Mouse (Mus musculus): ENCODE data around the gene Wipi2. TPM values are rescaled to one million over a fixed set of nuclear protein-coding genes. Genes with fewer than 3 reads are reported as not detected.
A peak's percentile ranks its signal among the peaks of the same experiment; 100 is the strongest.

The Wipi2 gene
- polyA plus RNA-seq (2015; fragmentation: Nextera tagmentation; extraction: Ambion mirVana), result 50.2 and 53.3 TPM in 2 replicates

DNA sequence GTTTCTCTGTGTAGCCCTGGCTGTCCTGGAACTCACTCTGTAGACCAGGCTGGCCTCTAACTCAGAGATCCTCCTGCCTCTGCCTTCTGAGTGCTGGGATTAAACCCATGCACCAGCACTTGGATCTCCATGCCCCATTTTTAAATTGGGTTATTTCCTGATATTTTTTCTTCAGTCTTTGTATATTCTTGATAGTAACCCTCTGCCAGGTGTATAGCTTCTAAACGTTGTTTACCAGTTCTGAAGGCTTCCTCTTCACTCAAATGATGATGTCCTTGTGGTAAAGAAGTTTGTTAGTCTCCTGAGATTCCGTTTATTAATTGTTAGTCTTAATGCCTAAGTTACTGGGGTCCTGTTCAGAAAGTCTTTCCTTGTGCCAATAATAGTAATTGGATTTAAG is at the start of gene Wipi2:
Gene Wipi2, plus strand, starts transcription at position 301 of the 400 bp plus-strand sequence.
- Histone ChIP-seq H3K27me3 (replicated peaks; ENCODE audit: control insufficient read depth, insufficient read depth, low read length) (no peaks in the 10 kb centered on the region), H3K4me1 (replicated peaks; ENCODE audit: control insufficient read depth, insufficient read depth, low read length) (peaks cover 14% of the 10 kb centered on the region), H3K9me3 (ENCODE audit: control insufficient read depth, low read length) (no peaks in the 10 kb centered on the region), H3K4me2 (ENCODE audit: low read length) (peak within 1 kb of the TSS; percentile 56), H3K4me3 (replicated peaks; ENCODE audit: low read length) (peak within 1 kb of the TSS; percentile 82), H3K9ac (replicated peaks; ENCODE audit: low read depth, low read length) (no peak within 1 kb of the TSS), H3K27ac (ENCODE audit: low read length) (no peak within 1 kb of the TSS), H3K36me3 (ENCODE audit: control insufficient read depth, insufficient read depth) (no peaks in the 10 kb centered on the region)
- 91% methylated on average over 2 of the region's 2 CpGs for WGBS
- no peak for ATAC-seq

DNA sequence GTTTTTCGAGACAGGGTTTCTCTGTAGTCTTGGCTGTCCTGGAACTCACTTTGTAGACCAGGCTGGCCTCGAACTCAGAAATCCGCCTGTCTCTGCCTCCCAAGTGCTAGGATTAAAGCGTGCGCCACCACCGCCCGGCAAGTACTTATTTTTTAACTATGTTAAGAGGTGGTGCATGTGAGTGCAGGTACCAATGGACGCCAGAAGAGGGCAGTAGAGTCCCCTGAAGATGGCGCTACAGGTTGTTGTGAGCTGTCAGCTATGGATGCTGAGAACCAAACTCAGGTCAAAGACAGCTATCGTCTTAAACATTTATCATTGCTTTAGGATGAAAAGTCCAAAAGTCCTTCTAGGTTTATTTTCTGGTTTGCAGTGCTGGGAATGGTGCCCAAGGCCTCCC is 49.3 kb upstream of the Wipi2 start:
- Histone ChIP-seq H3K9ac (replicated peaks; ENCODE audit: low read depth, low read length) (no peak overlapping the region), H3K4me1 (replicated peaks; ENCODE audit: control insufficient read depth, insufficient read depth, low read length) (peaks cover 14% of the 10 kb centered on the region), H3K4me2 (ENCODE audit: low read length) (no peak overlapping the region), H3K9me3 (ENCODE audit: control insufficient read depth, low read length) (peaks cover 5% of the 10 kb centered on the region; the same call in 1 of the 2 replicates), H3K4me3 (replicated peaks; ENCODE audit: low read length) (no peak overlapping the region), H3K36me3 (ENCODE audit: control insufficient read depth, insufficient read depth) (peaks cover 10% of the 10 kb centered on the region), H3K27ac (ENCODE audit: low read length) (no peak overlapping the region), H3K27me3 (replicated peaks; ENCODE audit: control insufficient read depth, insufficient read depth, low read length) (no peaks in the 10 kb centered on the region)
- ATAC-seq, result no peak
- whole genome bisulfite sequencing, result 91% methylated on average over 10 of the region's 10 CpGs

DNA sequence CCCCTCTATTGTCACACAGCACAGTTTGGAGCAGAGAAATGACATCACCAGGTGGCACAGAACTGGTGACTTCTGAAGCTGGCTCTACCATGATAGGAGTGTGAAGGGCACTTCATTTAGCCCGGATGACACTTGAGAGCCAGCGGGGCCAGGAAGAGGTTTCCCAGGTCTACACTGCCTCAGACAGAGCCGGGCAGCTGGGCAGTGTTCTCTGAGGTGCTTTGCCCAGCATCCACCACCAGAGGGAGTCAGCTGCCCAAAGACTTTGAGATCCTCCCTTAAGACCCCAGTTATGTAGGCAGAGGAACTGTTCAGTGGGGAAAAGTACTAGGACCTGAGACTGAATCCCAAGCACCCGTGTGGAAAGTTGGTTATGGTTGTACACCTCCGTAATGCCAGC is 46.0 kb upstream of the Wipi2 start:
- WGBS, result 10% methylated on average over 5 of the region's 5 CpGs
- Histone ChIP-seq H3K4me3 (replicated peaks; ENCODE audit: low read length) (no peak overlapping the region), H3K9ac (replicated peaks; ENCODE audit: low read depth, low read length) (no peak overlapping the region), H3K4me1 (replicated peaks; ENCODE audit: control insufficient read depth, insufficient read depth, low read length) (peaks cover 23% of the 10 kb centered on the region), H3K27me3 (replicated peaks; ENCODE audit: control insufficient read depth, insufficient read depth, low read length) (no peaks in the 10 kb centered on the region), H3K4me2 (ENCODE audit: low read length) (no peak overlapping the region), H3K9me3 (ENCODE audit: control insufficient read depth, low read length) (peaks cover 5% of the 10 kb centered on the region; the same call in 1 of the 2 replicates), H3K36me3 (ENCODE audit: control insufficient read depth, insufficient read depth) (peaks cover 9% of the 10 kb centered on the region), H3K27ac (ENCODE audit: low read length) (no peak overlapping the region)
- no peak for ATAC-seq

DNA sequence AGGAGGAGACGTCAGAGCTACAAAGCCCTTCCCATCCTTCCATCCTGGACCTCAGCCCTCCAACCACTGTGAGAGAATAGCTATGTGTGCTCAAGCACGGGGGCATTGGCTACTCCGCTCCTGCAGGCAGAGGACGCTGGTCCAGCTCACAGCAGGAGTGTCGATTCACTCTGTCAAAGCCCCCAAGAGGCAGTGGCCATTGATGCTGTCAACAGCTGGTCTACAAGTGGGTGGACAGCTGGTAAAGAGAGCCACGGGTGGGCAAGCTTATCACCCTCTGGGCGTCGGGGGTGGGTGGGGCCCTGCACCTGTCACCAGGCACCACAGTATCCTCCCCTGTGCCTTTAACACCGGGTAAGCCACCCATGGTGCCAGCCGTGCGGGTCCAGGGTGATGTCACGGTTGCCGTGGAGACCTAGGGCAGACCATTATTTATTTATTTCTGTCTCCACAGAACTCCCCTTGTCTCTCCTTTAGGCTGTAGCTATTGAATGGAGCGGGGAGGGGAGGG is 43.8 kb upstream of the Wipi2 start:
- Histone ChIP-seq H3K4me3 (replicated peaks; ENCODE audit: low read length) (no peak overlapping the region), H3K36me3 (ENCODE audit: control insufficient read depth, insufficient read depth) (peaks cover 4% of the 10 kb centered on the region; the same call in 1 of the 2 replicates), H3K9ac (replicated peaks; ENCODE audit: low read depth, low read length) (no peak overlapping the region), H3K4me2 (ENCODE audit: low read length) (peak overlapping the region; percentile 2; the same call in 1 of the 2 replicates), H3K9me3 (ENCODE audit: control insufficient read depth, low read length) (peaks cover under 1% of the 10 kb centered on the region; the same call in 1 of the 2 replicates), H3K27ac (ENCODE audit: low read length) (peak overlapping the region; percentile 70), H3K4me1 (replicated peaks; ENCODE audit: control insufficient read depth, insufficient read depth, low read length) (peaks cover 27% of the 10 kb centered on the region), H3K27me3 (replicated peaks; ENCODE audit: control insufficient read depth, insufficient read depth, low read length) (no peaks in the 10 kb centered on the region)
- WGBS, result 10% methylated on average over 14 of the region's 14 CpGs
- ATAC-seq, result peak; percentile 91

DNA sequence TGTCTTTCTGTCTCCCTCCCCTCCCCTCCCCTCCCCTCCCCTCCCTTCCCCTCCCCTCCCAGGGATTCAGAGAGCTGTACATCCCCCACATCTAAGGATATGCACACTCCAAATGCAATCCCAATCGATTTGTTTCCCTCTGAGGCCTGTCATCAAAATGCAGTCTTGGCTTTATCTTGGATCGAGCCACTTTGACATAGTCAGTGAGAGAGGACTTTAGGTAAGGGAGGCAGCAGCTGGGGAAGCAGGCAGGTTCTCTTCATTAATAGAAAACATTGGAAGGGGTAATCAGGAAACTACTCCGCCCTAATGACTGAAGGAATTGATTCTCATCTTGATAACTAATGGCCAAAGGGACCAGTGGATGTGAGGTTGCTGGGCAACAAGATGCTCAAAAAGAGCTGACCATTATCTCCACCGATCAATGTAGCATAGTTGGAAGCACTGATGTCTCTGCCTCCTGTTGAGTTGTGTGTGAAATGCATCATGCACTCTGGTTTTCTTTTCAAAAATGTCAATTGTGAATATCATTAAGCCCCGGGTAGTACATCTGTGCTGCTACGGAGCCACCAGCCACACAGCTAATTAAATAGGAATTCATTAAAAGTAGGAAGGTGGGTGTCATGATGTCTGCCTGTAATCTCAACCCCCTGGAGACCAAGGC is 36.4 kb upstream of the Wipi2 start:
- Histone ChIP-seq H3K4me3 (replicated peaks; ENCODE audit: low read length) (no peak overlapping the region), H3K27ac (ENCODE audit: low read length) (peak overlapping the region; percentile 53; the same call in 1 of the 2 replicates), H3K9me3 (ENCODE audit: control insufficient read depth, low read length) (no peaks in the 10 kb centered on the region), H3K4me2 (ENCODE audit: low read length) (no peak overlapping the region), H3K36me3 (ENCODE audit: control insufficient read depth, insufficient read depth) (no peaks in the 10 kb centered on the region), H3K4me1 (replicated peaks; ENCODE audit: control insufficient read depth, insufficient read depth, low read length) (peaks cover 33% of the 10 kb centered on the region), H3K9ac (replicated peaks; ENCODE audit: low read depth, low read length) (no peak overlapping the region), H3K27me3 (replicated peaks; ENCODE audit: control insufficient read depth, insufficient read depth, low read length) (no peaks in the 10 kb centered on the region)
- 32% methylated on average over 6 of the region's 6 CpGs for WGBS
- no peak for ATAC-seq

DNA sequence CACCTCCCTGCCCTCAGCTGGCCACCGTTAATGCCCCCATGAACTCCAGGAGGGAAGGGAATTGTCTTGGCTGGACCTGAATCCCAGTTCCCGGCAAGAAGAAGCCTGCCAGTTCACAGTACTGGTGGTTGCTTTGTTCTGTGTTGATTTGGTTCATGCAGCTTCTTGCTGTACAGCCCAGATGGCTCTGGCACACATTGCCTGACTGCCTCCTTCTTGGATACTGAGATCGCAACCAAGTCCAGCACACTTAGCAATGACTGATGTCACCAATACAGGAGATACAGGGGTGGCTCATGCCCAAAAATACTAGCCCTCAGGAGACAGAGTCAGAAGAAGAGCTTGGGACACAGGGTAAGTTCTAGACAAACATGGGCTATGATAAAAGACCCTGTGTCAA is 31.8 kb upstream of the Wipi2 start:
- Histone ChIP-seq H3K27me3 (replicated peaks; ENCODE audit: control insufficient read depth, insufficient read depth, low read length) (no peaks in the 10 kb centered on the region), H3K36me3 (ENCODE audit: control insufficient read depth, insufficient read depth) (no peaks in the 10 kb centered on the region), H3K4me3 (replicated peaks; ENCODE audit: low read length) (no peak overlapping the region), H3K4me1 (replicated peaks; ENCODE audit: control insufficient read depth, insufficient read depth, low read length) (peaks cover 19% of the 10 kb centered on the region), H3K4me2 (ENCODE audit: low read length) (no peak overlapping the region), H3K27ac (ENCODE audit: low read length) (peak overlapping the region; percentile 77), H3K9me3 (ENCODE audit: control insufficient read depth, low read length) (no peaks in the 10 kb centered on the region), H3K9ac (replicated peaks; ENCODE audit: low read depth, low read length) (no peak overlapping the region)
- ATAC-seq, result peak; percentile 88
- 35% methylated on average over 3 of the region's 3 CpGs for WGBS

DNA sequence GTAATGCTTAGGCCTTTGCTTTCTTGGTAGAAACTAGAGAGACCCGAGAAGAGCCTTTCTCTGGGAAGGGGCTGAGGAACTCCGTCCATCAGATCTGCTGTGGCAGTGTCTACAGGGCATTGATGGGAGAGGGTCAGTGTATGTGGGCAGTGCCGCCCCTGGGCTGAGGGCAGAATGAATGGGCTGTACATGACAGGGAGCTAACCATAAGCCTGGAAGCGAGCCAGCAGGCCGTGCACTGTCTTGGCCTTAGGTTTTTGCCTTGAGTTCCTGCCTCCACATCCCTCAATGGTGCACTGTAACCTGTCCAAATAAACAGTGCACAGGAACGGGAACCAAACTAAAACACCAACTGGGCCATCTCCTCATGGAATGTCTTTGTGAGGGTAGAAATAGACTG is 30.8 kb upstream of the Wipi2 start:
- no peaks in the 10 kb centered on the region for H3K9me3 ChIP-seq (ENCODE audit: control insufficient read depth, low read length)
- no peak overlapping the region for H3K9ac ChIP-seq (replicated peaks; ENCODE audit: low read depth, low read length)
- no peaks in the 10 kb centered on the region for H3K36me3 ChIP-seq (ENCODE audit: control insufficient read depth, insufficient read depth)
- no peaks in the 10 kb centered on the region for H3K27me3 ChIP-seq (replicated peaks; ENCODE audit: control insufficient read depth, insufficient read depth, low read length)
- WGBS, result 77% methylated on average over 6 of the region's 6 CpGs
- no peak overlapping the region for H3K4me2 ChIP-seq (ENCODE audit: low read length)
- ATAC-seq, result no peak
- peak overlapping the region; percentile 77; the same call in 1 of the 2 replicates for H3K27ac ChIP-seq (ENCODE audit: low read length)
- H3K4me3 ChIP-seq (replicated peaks; ENCODE audit: low read length), result no peak overlapping the region
- H3K4me1 ChIP-seq (replicated peaks; ENCODE audit: control insufficient read depth, insufficient read depth, low read length), result peaks cover 15% of the 10 kb centered on the region

DNA sequence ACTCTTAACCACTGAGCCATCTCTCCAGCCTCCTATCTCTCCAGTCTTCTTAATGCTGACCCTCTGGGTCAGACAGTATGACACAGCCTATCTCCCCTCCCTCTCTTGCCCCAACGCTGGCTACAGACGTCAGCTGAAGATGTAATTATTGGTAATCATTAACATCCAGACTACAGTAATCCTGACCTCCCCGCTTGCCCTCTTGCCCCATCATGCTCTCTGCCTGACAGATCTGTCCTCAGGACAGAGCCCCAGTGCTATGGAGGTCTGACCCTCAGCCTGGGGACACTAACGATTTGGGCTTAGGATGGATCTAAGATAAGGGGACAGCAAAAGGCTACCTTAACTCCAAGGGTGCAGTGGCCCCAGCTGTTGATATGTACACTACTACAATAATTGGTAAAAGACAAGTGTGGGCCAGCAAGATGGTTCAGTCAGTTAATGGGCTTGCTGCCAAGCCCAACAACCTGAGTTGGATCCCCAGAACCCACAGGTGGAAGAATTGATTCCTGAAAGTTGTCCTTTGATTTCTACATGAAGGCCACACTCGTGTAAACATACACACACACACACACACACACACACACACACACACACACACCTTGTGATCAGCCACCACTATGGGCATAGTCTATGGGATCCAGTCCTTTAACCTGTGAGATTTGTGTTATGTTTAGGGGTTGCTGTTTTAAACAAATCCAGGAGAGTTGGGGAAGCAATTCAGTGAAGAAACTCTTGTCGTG is 29.7 kb upstream of the Wipi2 start:
- Histone ChIP-seq H3K4me2 (ENCODE audit: low read length) (no peak overlapping the region), H3K9ac (replicated peaks; ENCODE audit: low read depth, low read length) (no peak overlapping the region), H3K4me3 (replicated peaks; ENCODE audit: low read length) (no peak overlapping the region), H3K9me3 (ENCODE audit: control insufficient read depth, low read length) (no peaks in the 10 kb centered on the region), H3K27me3 (replicated peaks; ENCODE audit: control insufficient read depth, insufficient read depth, low read length) (no peaks in the 10 kb centered on the region), H3K4me1 (replicated peaks; ENCODE audit: control insufficient read depth, insufficient read depth, low read length) (peaks cover 18% of the 10 kb centered on the region), H3K36me3 (ENCODE audit: control insufficient read depth, insufficient read depth) (no peaks in the 10 kb centered on the region), H3K27ac (ENCODE audit: low read length) (no peak overlapping the region)
- ATAC-seq, result no peak
- WGBS, result 86% methylated on average over 6 of the region's 6 CpGs

DNA sequence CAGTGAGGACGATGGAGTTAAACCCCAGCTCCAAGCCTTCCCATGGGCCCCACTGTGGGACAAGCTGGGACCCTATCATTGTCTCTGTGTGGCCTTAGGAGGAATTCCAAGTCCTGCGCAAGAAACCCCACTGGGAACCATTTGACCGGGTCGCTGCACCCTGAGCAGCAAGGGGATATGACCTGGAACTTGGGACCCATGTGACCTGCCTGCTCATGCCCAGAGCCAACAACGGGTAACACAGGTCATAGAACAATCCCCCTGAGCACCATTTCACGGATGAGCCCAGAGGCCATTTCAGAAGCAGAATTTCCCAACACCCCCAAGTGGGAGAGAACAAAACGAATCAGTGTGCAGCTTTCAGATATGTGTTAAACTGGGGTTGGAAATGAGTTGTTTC is 23.1 kb upstream of the Wipi2 start:
- no peak for ATAC-seq
- H3K36me3 ChIP-seq (ENCODE audit: control insufficient read depth, insufficient read depth), result no peaks in the 10 kb centered on the region
- no peak overlapping the region for H3K4me3 ChIP-seq (replicated peaks; ENCODE audit: low read length)
- peaks cover 29% of the 10 kb centered on the region for H3K4me1 ChIP-seq (replicated peaks; ENCODE audit: control insufficient read depth, insufficient read depth, low read length)
- 79% methylated on average over 7 of the region's 7 CpGs for WGBS
- no peaks in the 10 kb centered on the region for H3K27me3 ChIP-seq (replicated peaks; ENCODE audit: control insufficient read depth, insufficient read depth, low read length)
- no peak overlapping the region for H3K27ac ChIP-seq (ENCODE audit: low read length)
- no peak overlapping the region for H3K9ac ChIP-seq (replicated peaks; ENCODE audit: low read depth, low read length)
- no peak overlapping the region for H3K4me2 ChIP-seq (ENCODE audit: low read length)
- no peaks in the 10 kb centered on the region for H3K9me3 ChIP-seq (ENCODE audit: control insufficient read depth, low read length)

Data from forebrain, embryonic 16.5 days (tissue).